Comparison of ENCODE assay signal across 16 mouse cellular contexts in the genomic region with DNA sequence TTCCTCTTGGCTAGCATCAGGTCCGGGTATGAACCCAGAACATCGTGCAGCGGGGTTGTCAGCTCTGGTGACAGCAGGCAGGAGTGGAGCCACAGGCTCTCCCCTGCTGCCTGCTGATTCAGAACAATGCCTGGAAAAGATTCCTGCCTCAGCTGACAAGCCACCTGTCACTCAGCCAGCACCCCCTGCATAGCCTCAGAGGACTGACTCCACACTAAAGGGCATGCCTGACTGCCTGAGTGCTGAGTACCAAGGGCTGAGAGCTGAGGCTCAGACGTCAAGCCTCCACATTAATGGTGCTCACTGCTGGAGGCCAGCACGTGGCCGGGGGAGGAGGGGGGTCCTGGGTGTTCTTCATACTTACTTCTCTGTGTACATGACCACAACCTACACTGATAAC.
DNase-seq lines count a peak whose midpoint lies in the region; TF ChIP-seq lines count a peak whose summit lies in the region.
"Had no signal": no experiment of that assay in that cellular context is flagged by ENCODE, and none has a peak within 500 bp of the region (broad histone marks: within the 10 kb centered on the region; RNA-seq: fewer than 3 reads in every experiment).

No protein-coding gene starts in this region.

- H3K4me1 ChIP-seq in cerebellum, adult 2 months (ENCODE audit: control insufficient read depth, insufficient read depth, low read length), result peaks cover 5% of the 10 kb centered on the region; the same call in 1 of the 2 replicates
- H3K4me1 ChIP-seq: hindbrain, embryonic 12.5 days; neural tube, embryonic 15.5 days had no signal

- TF ChIP-seq POLR2A in cerebellum, adult 2 months (IDR thresholded peaks at IDR 0.05; ENCODE audit: borderline replicate concordance, insufficient read depth, low read length), result no peak

- H3K27ac ChIP-seq in cerebellum, adult 2 months (ENCODE audit: insufficient read depth, low read length), result no peak overlapping the region
- H3K27ac ChIP-seq in layer of hippocampus, adult 2 months, result peak overlapping the region; percentile 51; the same call in 1 of the 2 replicates
- H3K27ac ChIP-seq: forebrain, embryonic 10.5 days; hindbrain, embryonic 12.5 days; neural tube, embryonic 15.5 days had no signal

- no peak for TF ChIP-seq CTCF in cerebellum, adult 2 months (IDR thresholded peaks at IDR 0.05; ENCODE audit: borderline replicate concordance, insufficient read depth, low read depth, low read length)
- no peak for TF ChIP-seq CTCF in layer of hippocampus, adult 2 months (conservative IDR thresholded peaks at IDR 0.05)

- DNase-seq in cerebellum, adult 2 months, result peak; percentile 33 to 46
- DNase-seq in cerebellum, postnatal 36 days, result no peak
- DNase-seq in kidney, adult 11 months, result peak; percentile 35
- DNase-seq in kidney, postnatal 4 days, result no peak
- no peak for DNase-seq in layer of hippocampus, adult 2 months (ENCODE audit: low spot score in 2 of 2)
- no peak for DNase-seq in layer of hippocampus, adult 8-10 months (ENCODE audit: low spot score in 2 of 2)
- peak; percentile 17 for DNase-seq in ZHBTc4 (ENCODE audit: low read depth, low spot score)
- DNase-seq: adrenal gland, adult 8-10 months; gastrocnemius, postnatal 25 days; heart, adult 18-20 months; right cerebral cortex, adult 18-20 months; right cerebral cortex, postnatal 4 days; thymus, postnatal 14 days had no signal

- H3K27me3 ChIP-seq in cerebellum, adult 2 months (ENCODE audit: control insufficient read depth, insufficient read depth, low read length), result no peaks in the 10 kb centered on the region
- H3K27me3 ChIP-seq: hindbrain, embryonic 12.5 days; neural tube, embryonic 15.5 days had no signal

- H3K4me3 ChIP-seq in cerebellum, adult 2 months (replicated peaks; ENCODE audit: insufficient read depth, low read depth, low read length), result no peak overlapping the region
- H3K4me3 ChIP-seq in layer of hippocampus, adult 2 months, result no peak overlapping the region
- H3K4me3 ChIP-seq: forebrain, embryonic 10.5 days; hindbrain, embryonic 12.5 days; neural tube, embryonic 15.5 days had no signal

- WGBS in cerebellum, adult 2 months, result 28% methylated on average over 6 of the region's 6 CpGs

Comparison
In these comparisons a context has a peak if more than half of its experiments do, and no peak if none do; other contexts are left out.
1. DNase-seq: peak in cerebellum, adult 2 months (2 of 2), kidney, adult 11 months (single experiment) and ZHBTc4 (single experiment); none in cerebellum, postnatal 36 days (0 of 2), kidney, postnatal 4 days (0 of 2), layer of hippocampus, adult 2 months (0 of 2) and layer of hippocampus, adult 8-10 months (0 of 2).